Mouse (Mus musculus): ENCODE data around the gene Gm11492. TPM values are rescaled to one million over a fixed set of nuclear protein-coding genes. Genes with fewer than 3 reads are reported as not detected.

Gene Gm11492
- total RNA-seq, 2 experiments from 2014 or later: 0.20 TPM; not detected in 1

- intact Hi-C loops (cut with DNase I): no loop called here
- DNase-seq (ENCODE audit: low spot score in 2 of 2): peak; percentile 42 to 52
Measured at GRCm38 (mm10) chr11:87595976-87596375, 29.5 kb downstream of the Gm11492 start.

GRCm38 (mm10) chr11:87596492-87596891 is 30.0 kb downstream of the Gm11492 start:
- intact Hi-C loops (cut with DNase I): no loop called here
- no peak for DNase-seq (ENCODE audit: low spot score in 2 of 2)

GRCm38 (mm10) chr11:87597061-87597460 is 30.6 kb downstream of the Gm11492 start:
- intact Hi-C loops (cut with DNase I): no loop called here
- DNase-seq (ENCODE audit: low spot score in 2 of 2): no peak

GRCm38 (mm10) chr11:87599395-87600089 is 33.1 kb downstream of the Gm11492 start:
- DNase-seq (ENCODE audit: low spot score in 2 of 2): no peak
- intact Hi-C loops (cut with DNase I): loop anchor here (5.0 kb wide), 1 partner anchor 178 kb away; no protein-coding TSS in a partner anchor

GRCm38 (mm10) chr11:87600322-87600853 is 33.9 kb downstream of the Gm11492 start:
- no peak for DNase-seq (ENCODE audit: low spot score in 2 of 2)
- intact Hi-C loops (cut with DNase I): loop anchor here (5.0 kb wide), 1 partner anchor 177 kb away; no protein-coding TSS in a partner anchor

- intact Hi-C loops (cut with DNase I): loop anchor here (5.0 kb wide), 1 partner anchor 175 kb away; no protein-coding TSS in a partner anchor
- DNase-seq (ENCODE audit: low spot score in 2 of 2): no peak
Measured at GRCm38 (mm10) chr11:87602234-87602633, 35.8 kb downstream of the Gm11492 start.

GRCm38 (mm10) chr11:87603571-87603970 is 37.1 kb downstream of the Gm11492 start:
- intact Hi-C loops (cut with DNase I): loop anchor here (5.0 kb wide), 1 partner anchor 174 kb away; no protein-coding TSS in a partner anchor
- DNase-seq (ENCODE audit: low spot score in 2 of 2): no peak

GRCm38 (mm10) chr11:87609264-87609663 is 42.8 kb downstream of the Gm11492 start:
- no peak for DNase-seq (ENCODE audit: low spot score in 2 of 2)
- intact Hi-C loops (cut with DNase I): no loop called here

GRCm38 (mm10) chr11:87611547-87611946 is 45.1 kb downstream of the Gm11492 start:
- intact Hi-C loops (cut with DNase I): no loop called here

GRCm38 (mm10) chr11:87613972-87614371 is 47.5 kb downstream of the Gm11492 start:
- intact Hi-C loops (cut with DNase I): no loop called here
- no peak for DNase-seq (ENCODE audit: low spot score in 2 of 2)

More at GRCm38 (mm10) chr11:87611547-87611946, 45.1 kb downstream of the Gm11492 start:
- DNase-seq (ENCODE audit: low spot score in 2 of 2): no peak

- no peak for DNase-seq (ENCODE audit: low spot score in 2 of 2)
- intact Hi-C loops (cut with DNase I): no loop called here
Measured at GRCm38 (mm10) chr11:87615551-87615950, 49.1 kb downstream of the Gm11492 start.

GRCm38 (mm10) chr11:87615952-87616351 is 49.5 kb downstream of the Gm11492 start:
- intact Hi-C loops (cut with DNase I): no loop called here
- no peak for DNase-seq (ENCODE audit: low spot score in 2 of 2)

GRCm38 (mm10) chr11:87616790-87617474 is 50.5 kb downstream of the Gm11492 start, which contains the start of gene Hsf5:
TSS of gene Hsf5 (plus strand) at chr11:87617164.
- no peak for DNase-seq (ENCODE audit: low spot score in 2 of 2)
- intact Hi-C loops (cut with DNase I): no loop called here

- intact Hi-C loops (cut with DNase I): no loop called here
- no peak for DNase-seq (ENCODE audit: low spot score in 2 of 2)
Measured at GRCm38 (mm10) chr11:87617606-87618005, 51.2 kb downstream of the Gm11492 start.

Other genes with a start within 250 kb of the Gm11492 start
- gene Ppm1e, start 207.6 kb upstream of the Gm11492 start, total RNA-seq (2021): 100 to 1,000 TPM; 146 to 158 TPM
- gene Rad51c, start 161.7 kb upstream of the Gm11492 start, total RNA-seq (2021): 1 to 10 TPM; 3.5 to 4.4 TPM
- gene Tex14, start 161.6 kb upstream of the Gm11492 start, total RNA-seq (2021): under 1 TPM; 0.10 to 0.68 TPM
- gene Sept4, start 2.2 kb downstream of the Gm11492 start, total RNA-seq (2021): 100 to 1,000 TPM; 161 to 227 TPM
- 10 to 100 TPM; 88.0 to 93.4 TPM for gene Mtmr4, start 25.5 kb downstream of the Gm11492 start, total RNA-seq (2021)
- gene Hsf5, start 50.5 kb downstream of the Gm11492 start, total RNA-seq (2021): under 1 TPM; 0.42 to 0.57 TPM
- gene Rnf43, start 96.1 kb downstream of the Gm11492 start, total RNA-seq (2021): 1 to 10 TPM; 2.8 to 2.9 TPM
- 10 to 100 TPM; 67.7 to 83.3 TPM for gene Supt4a, start 170.9 kb downstream of the Gm11492 start, total RNA-seq (2021)
- gene Tspoap1, start 193.9 kb downstream of the Gm11492 start, total RNA-seq (2021): 100 to 1,000 TPM; 158 to 214 TPM
- not detected for gene Mpo, start 226.9 kb downstream of the Gm11492 start, total RNA-seq (2021)